Mouse (Mus musculus) embryonic fibroblast, embryonic 13.5 days (primary cell): ENCODE measurements around the gene Nanos3.

ENCODE experiments used
- CTCF ChIP-seq: IDR thresholded peaks from 2 replicates; pipeline ENCODE4 v1.5.1; 2011; ENCODE audit warnings: mild to moderate bottlenecking, control low read depth, low read length, moderate library complexity, borderline replicate concordance; ENCODE audit not compliant: insufficient read depth
- POLR2A ChIP-seq: IDR thresholded peaks from 2 replicates; pipeline ENCODE4 v1.6.1; 2011; ENCODE audit warnings: low read depth, mild to moderate bottlenecking, control low read depth, low read length, moderate library complexity

DNA sequence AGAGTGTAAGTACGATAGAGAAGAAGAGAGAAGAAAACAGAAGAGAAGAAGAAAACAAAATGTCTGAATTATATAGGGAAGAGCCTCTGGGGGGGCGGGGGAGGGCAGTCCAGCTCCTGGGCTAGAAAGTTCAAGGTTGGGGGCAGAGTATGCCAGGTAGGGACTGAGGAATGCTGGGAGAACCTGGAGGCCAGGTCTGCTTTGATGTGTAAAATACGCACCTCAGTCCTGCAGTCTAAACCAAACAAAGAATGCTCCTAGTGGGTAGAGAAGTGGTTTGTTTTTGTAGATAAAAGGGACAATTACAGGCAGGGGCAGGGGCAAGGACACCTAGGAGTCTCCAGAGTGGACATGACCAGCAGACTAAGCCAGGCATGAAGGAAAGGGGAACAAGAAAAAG, 7.6 kb downstream of the Nanos3 start:
- TF ChIP-seq CTCF, result no peak
- TF ChIP-seq POLR2A, result no peak
